In the genomic region with DNA sequence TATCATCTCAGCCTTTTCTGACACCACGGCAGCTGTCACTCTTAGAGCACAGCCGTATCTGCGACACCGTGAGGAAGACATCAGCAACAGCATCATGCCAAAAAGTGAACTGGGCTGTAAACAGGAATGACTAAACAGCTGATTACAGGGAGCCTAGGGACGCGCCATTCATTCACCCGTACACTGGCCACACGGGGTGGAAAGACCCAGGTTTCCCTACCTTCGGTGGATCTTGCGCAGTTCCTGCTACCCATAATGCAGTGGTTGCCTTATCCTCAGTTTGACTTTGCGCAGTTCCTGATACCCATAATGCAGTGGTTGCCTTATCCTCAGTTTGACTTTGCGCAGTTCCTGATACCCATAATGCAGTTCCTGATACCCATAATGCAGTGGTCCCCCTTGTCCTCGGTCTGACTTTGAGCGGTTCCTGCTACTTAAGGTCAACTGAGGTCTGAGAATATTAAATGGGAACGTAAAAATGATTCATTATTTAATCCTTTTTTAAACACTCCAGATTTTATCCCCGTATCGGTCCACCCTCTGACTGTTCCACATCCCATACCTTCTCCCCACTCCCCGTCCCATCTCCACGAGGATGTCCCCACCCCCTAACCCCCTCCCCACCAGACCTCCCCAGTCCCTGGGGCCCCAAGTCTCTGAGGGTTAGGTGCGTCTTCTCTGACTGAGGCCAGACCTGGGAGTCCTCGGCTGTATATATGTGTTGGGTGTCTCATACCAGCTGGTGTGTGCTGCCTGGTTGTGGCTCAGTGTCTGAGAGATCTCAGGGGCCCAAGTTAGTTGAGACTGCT, we compare ENCODE assay signal across 9 mouse cellular contexts.
DNase-seq lines count a peak whose midpoint lies in the region; ATAC-seq and TF ChIP-seq lines count a peak whose summit lies in the region.
"Had no signal": no experiment of that assay in that cellular context is flagged by ENCODE, and none has a peak within 500 bp of the region (broad histone marks: within the 10 kb centered on the region; RNA-seq: fewer than 3 reads in every experiment).

No protein-coding gene starts in this region.

- in situ Hi-C loops in ES-E14 (cut with MboI; ENCODE audit: low sequenced_read_pairs in 2 of 2, unreplicated experiment in 2 of 2), result no loop called here

- ATAC-seq in embryonic facial prominence, embryonic 12.5 days (ENCODE audit: insufficient number of reproducible peaks, insufficient read depth, low FRiP score, low TSS enrichment), result no peak
- peak; percentile 83 for ATAC-seq in hindbrain, embryonic 13.5 days (ENCODE audit: low FRiP score)
- ATAC-seq in stomach, postnatal 0 days (ENCODE audit: low FRiP score, low TSS enrichment), result peak; percentile 74

- H3K4me1 ChIP-seq in ES-E14 (ENCODE audit: control insufficient read depth in 2 of 2, insufficient read depth in 2 of 2, low read length in 2 of 2, poor library complexity in 1 of 2), result peaks cover 1 to 6% of the 10 kb centered on the region in 2 experiments; a peak in 1 of 4 replicates
- H3K4me1 ChIP-seq in embryonic facial prominence, embryonic 12.5 days, result peaks cover 6% of the 10 kb centered on the region; the same call in 1 of the 2 replicates
- peaks cover 13% of the 10 kb centered on the region for H3K4me1 ChIP-seq in hindbrain, embryonic 13.5 days (replicated peaks)
- no peaks in the 10 kb centered on the region for H3K4me1 ChIP-seq in stomach, postnatal 0 days (replicated peaks; ENCODE audit: control insufficient read depth, insufficient read depth)

- intact Hi-C loops in heart, postnatal 14 days (cut with DNase I), result no loop called here

- H3K36me3 ChIP-seq in ES-E14 (ENCODE audit: control insufficient read depth, insufficient read depth, low read length, poor library complexity, severe bottlenecking), result no peaks in the 10 kb centered on the region
- H3K36me3 ChIP-seq in embryonic facial prominence, embryonic 12.5 days, result no peaks in the 10 kb centered on the region
- no peaks in the 10 kb centered on the region for H3K36me3 ChIP-seq in hindbrain, embryonic 13.5 days
- no peaks in the 10 kb centered on the region for H3K36me3 ChIP-seq in stomach, postnatal 0 days (ENCODE audit: control insufficient read depth, insufficient read depth, low read length)
- H3K36me3 ChIP-seq: G1E had no signal

- WGBS in embryonic facial prominence, embryonic 12.5 days, result 67% methylated on average over 21 of the region's 21 CpGs
- 74% methylated on average over 21 of the region's 21 CpGs for WGBS in hindbrain, embryonic 13.5 days
- WGBS in stomach, postnatal 0 days, result 54% methylated on average over 21 of the region's 21 CpGs

- no peaks in the 10 kb centered on the region for H3K27me3 ChIP-seq in embryonic facial prominence, embryonic 12.5 days
- H3K27me3 ChIP-seq in hindbrain, embryonic 13.5 days, result no peaks in the 10 kb centered on the region
- H3K27me3 ChIP-seq in stomach, postnatal 0 days (ENCODE audit: control insufficient read depth, insufficient read depth, low read length), result no peaks in the 10 kb centered on the region

- no peak overlapping the region for H3K27ac ChIP-seq in ES-E14 (ENCODE audit: insufficient read depth, low read depth, low read length, poor library complexity, severe bottlenecking)
- H3K27ac ChIP-seq in embryonic facial prominence, embryonic 12.5 days, result no peak overlapping the region
- H3K27ac ChIP-seq in hindbrain, embryonic 13.5 days, result no peak overlapping the region
- H3K27ac ChIP-seq in stomach, postnatal 0 days (replicated peaks), result no peak overlapping the region

- peak overlapping the region; percentile 24 for H3K4me2 ChIP-seq in embryonic facial prominence, embryonic 12.5 days (replicated peaks)
- H3K4me2 ChIP-seq in hindbrain, embryonic 13.5 days, result peak overlapping the region; percentile 48
- H3K4me2 ChIP-seq in stomach, postnatal 0 days (replicated peaks; ENCODE audit: low read depth), result peak overlapping the region; percentile 30; the same call in 1 of the 2 replicates

- no peak overlapping the region; the same call in 1 of the 2 replicates for H3K9ac ChIP-seq in ES-E14 (ENCODE audit: insufficient read depth, low read depth, low read length, poor library complexity, severe bottlenecking)
- no peak overlapping the region for H3K9ac ChIP-seq in embryonic facial prominence, embryonic 12.5 days
- H3K9ac ChIP-seq in hindbrain, embryonic 13.5 days, result peak overlapping the region; percentile 19
- no peak overlapping the region for H3K9ac ChIP-seq in stomach, postnatal 0 days (ENCODE audit: low read length)

- DNase-seq in heart, adult 18-20 months, result peak; percentile 56 to 68
- no peak for DNase-seq in heart, postnatal 14 days
- no peak for DNase-seq in ES-E14 (ENCODE audit: low read depth, low spot score)
- DNase-seq in lung, postnatal 10 days, result peak; percentile 16
- no peak for DNase-seq in stomach, postnatal 0 days (ENCODE audit: low spot score)
- DNase-seq in testis, postnatal 10 days (ENCODE audit: low spot score), result no peak

- peak; percentile 25; the same call in 1 of the 2 replicates for TF ChIP-seq CTCF in stomach, postnatal 0 days (IDR thresholded peaks at IDR 0.05; ENCODE audit: low read depth)

- no peaks in the 10 kb centered on the region for H3K9me3 ChIP-seq in ES-E14 (ENCODE audit: control insufficient read depth, insufficient read depth, low read depth, low read length)
- no peaks in the 10 kb centered on the region for H3K9me3 ChIP-seq in embryonic facial prominence, embryonic 12.5 days
- H3K9me3 ChIP-seq in hindbrain, embryonic 13.5 days, result no peaks in the 10 kb centered on the region
- H3K9me3 ChIP-seq in stomach, postnatal 0 days (ENCODE audit: control insufficient read depth, low read length), result no peaks in the 10 kb centered on the region
- H3K9me3 ChIP-seq: G1E had no signal

- TF ChIP-seq EP300 in stomach, postnatal 0 days (optimal IDR thresholded peaks at IDR 0.05), result no peak

- H3K4me3 ChIP-seq in ES-E14 (ENCODE audit: insufficient read depth in 1 of 2, low read depth in 1 of 2, low read length in 2 of 2, poor library complexity in 1 of 2, severe bottlenecking in 1 of 2), result peak overlapping the region; percentile 33 to 52; a peak in 3 of 4 replicates
- H3K4me3 ChIP-seq in embryonic facial prominence, embryonic 12.5 days, result peak overlapping the region; percentile 25
- H3K4me3 ChIP-seq in hindbrain, embryonic 13.5 days, result peak overlapping the region; percentile 41
- H3K4me3 ChIP-seq in stomach, postnatal 0 days (ENCODE audit: low read depth, low read length), result peak overlapping the region; percentile 24; the same call in 1 of the 2 replicates

TF ChIP-seq in ES-E14, 5 proteins besides CTCF, POLR2A, EP300 and RAD21:
- no peak for TF ChIP-seq MAFK (IDR thresholded peaks at IDR 0.05; ENCODE audit: insufficient read depth, low read depth, low read length)
- TF ChIP-seq ZC3H11A (IDR thresholded peaks at IDR 0.05; ENCODE audit: borderline replicate concordance, low read depth, low read length), result no peak
- no peak for TF ChIP-seq CHD2 (IDR thresholded peaks at IDR 0.05; ENCODE audit: low read depth, low read length)
- TF ChIP-seq ZNF384 (IDR thresholded peaks at IDR 0.05; ENCODE audit: low read depth, low read length), result no peak
- TF ChIP-seq HCFC1 (IDR thresholded peaks at IDR 0.05; ENCODE audit: borderline replicate concordance, insufficient read depth, low read length), result no peak

Comparison
In these comparisons a context has a peak if more than half of its experiments do, and no peak if none do; other contexts are left out.
1. DNase-seq: peak in heart, adult 18-20 months (2 of 2) and lung, postnatal 10 days (single experiment); none in heart, postnatal 14 days (0 of 2), ES-E14 (single experiment), stomach, postnatal 0 days (single experiment) and testis, postnatal 10 days (single experiment).
2. Peak in every context shown above with its lines, with median percentiles within 50 percentile points of each other: H3K4me3 ChIP-seq and H3K4me2 ChIP-seq.